Mouse (Mus musculus) thymus, adult 18-20 months (tissue): Measurements from ENCODE around the gene Bcl9.
A peak's percentile ranks its signal among the peaks of the same experiment; 100 is the strongest.

Experiments used
- DNase-seq, 2 experiments: peaks; one replicate each; pipeline ENCODE4 v3.0.0; 2022; ENCODE audit warnings: mixed read lengths in 2 of 2

Gene Bcl9

DNA sequence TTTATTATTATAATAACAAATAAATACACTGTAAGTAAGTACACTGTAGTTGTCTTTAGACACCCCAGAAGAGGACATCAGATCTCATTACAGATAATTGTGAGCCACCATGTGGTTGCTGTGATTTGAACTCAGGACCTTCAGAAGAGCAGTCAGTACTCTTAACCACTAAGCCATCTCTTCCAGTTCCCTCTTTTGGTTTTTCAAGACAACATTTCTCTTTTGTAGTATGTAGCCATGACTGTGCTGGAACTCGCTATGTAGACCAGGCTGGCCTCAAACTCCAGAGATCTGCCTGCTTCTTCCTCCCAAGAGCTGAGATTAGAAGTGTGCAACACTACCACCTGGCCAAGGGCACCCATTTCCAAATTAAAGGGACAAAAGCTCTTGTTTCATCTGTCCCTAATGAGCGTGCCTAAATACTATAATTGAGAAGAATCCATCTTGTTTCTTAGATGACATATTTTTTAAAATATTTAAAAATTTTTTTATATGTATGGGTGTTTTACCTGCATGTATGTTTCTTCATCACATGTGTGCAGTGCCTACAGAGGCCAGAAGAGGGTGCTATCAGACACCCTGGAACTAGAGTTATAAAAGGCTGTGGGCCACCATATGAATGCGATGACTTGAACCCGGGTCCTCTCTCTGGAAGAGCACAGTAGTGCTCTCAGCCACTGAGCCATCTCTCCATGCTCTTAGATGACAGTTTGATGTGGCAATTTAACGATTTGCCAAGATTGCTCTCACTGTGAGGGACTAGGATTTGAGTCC is 66.9 kb downstream of the Bcl9 start:
- DNase-seq: no peak

DNA sequence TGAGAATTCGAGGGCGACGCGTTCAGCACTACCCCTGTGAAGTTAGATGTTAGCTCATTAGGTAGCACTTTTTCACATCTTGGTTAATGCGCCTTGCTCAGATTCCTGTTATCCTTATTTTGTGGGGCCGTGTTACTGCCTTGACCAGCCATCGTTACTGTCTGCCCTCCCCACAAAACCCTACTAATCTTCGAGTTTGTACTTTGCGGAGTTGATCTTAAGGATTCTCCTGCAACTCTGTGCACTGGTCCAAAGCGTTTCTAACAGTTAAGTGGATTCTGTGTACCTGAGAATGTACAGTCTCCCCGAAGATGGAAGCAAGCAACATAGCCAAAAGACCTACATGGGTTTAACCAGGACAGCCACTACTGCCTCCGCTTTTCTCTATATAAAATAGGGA is 69.3 kb downstream of the Bcl9 start:
- no peak for DNase-seq

DNA sequence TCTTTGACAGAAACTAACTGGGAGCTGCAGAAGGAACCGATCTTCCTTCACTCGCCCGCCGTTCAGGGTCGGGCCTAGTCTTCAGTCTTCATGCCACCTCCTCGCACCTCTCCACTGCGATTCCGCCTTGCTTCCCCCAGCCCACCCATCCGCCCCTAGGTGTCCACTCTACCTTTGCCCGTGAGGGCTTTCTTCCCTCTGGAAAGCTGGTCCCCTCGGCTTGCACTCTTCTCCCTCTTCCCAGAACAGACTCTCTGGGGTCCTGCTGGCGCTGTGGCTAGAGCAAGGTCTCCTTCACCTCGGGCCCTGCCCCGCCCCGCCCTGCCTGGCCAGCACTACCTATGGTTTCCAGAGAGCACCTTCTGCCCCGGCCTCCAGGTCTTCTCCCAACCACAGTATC is 69.7 kb downstream of the Bcl9 start:
- DNase-seq: no peak

DNA sequence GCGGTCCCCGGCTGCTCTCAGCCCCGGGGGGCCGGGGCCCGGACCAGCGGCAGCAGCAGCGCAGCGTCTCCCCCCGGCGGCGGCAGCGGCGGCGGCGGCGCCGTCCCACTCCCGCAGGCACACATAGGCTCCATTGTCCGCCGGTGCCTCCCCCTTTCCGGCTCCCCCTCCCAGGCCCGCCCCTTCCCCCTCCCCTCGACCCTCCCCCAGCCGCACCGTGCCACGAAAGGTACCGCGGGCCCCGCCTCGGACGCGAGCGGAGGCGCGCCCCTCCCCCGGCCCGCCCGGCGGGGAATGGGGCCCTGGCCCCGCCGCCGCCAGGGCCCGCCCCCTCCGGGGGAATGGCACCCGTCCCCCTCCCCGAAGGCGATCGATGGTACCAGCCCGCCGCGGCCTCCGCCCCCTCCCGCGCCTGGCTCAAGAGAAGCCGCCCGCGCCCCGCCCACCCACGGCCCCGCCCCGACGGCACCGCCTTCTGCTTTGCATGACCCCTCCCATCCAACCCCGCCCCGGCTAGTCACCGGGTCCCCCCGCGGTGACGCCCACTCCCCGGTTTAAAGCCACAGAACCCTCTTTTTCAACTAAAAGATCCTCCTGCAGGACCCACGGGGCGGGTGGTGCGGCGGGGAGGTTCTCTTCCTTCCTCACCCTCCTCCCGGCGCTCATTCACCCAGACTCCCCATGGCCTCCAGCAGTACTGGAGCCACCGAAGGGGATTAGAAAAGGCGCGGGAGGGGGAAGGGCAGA is 70.3 kb downstream of the Bcl9 start:
- DNase-seq: peak; percentile 94 to 96

DNA sequence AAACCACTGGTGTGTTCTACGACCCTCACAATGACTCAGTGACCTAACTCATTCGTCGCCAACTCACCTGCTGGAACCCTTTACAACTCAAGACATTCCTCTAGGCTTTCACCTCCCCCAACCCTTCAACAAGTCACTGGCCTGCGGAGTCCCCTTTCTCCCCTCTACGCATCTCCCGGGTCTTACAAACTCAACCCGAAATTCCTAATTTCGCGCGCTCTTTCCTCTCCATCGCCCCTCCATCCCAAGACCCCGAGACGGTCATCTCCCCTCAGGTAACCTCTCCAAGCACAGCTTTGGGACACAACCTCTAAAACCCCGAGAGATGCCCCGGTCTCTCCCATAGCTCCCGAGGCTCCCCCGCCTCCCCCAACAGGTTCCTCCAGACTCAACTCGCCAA is 71.0 kb downstream of the Bcl9 start:
- no peak for DNase-seq

DNA sequence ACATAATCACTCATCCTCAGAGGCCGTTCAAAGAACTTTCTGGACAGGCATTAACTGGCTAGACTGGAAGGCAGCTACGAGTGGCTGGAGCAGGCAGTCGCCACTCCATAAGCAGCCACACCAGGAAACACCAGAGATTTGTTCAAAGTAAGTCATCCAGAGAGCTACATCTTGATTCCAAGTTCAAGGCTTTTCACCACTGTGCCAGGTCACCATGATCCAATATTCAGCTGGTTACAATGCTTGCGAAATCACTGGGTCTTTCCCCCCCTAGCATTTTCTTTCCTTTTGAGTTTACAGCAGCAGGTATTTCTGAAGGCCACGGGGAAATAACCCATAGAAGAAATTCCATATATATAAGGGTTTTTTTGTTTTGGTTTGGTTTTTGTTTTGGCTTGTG is 72.5 kb downstream of the Bcl9 start:
- DNase-seq: no peak

DNA sequence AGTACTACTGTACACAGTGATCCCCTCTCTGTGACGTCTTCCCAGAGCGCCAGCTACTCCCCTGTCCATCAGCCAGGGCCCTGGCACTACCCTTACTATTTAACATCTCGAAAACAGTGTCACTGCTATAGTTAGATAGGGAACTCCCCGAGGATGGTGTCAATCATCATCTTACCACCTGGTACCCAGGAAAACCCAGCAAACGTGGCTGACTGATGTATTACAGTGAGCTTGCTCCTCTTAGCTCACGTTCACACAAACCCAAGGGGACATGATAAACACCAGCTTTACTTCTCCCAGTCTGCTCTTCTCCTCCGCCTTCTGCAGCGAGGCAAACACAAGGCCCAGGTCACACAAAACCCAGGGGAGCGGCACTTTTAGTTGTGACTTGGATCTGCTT is 74.5 kb downstream of the Bcl9 start:
- DNase-seq: no peak

DNA sequence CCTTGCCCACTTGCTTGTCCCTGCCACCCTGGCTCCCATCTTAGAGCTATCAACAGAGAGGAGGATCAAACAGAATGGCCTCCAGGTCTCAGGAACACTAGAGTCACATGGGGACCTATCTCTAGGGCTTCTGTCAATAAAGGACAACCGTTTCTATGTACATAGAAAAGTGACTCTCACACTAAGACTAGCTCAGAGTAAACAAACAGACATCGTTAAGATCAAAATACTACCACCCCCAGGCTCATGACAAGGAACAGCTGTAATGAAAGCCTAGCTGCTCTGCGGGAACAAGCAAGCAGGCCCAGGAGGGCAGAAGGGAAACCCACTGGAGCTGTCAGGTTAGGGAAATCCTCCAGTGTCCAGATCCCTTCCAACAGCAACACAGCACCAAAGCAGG is 82.2 kb downstream of the Bcl9 start:
- DNase-seq: no peak

DNA sequence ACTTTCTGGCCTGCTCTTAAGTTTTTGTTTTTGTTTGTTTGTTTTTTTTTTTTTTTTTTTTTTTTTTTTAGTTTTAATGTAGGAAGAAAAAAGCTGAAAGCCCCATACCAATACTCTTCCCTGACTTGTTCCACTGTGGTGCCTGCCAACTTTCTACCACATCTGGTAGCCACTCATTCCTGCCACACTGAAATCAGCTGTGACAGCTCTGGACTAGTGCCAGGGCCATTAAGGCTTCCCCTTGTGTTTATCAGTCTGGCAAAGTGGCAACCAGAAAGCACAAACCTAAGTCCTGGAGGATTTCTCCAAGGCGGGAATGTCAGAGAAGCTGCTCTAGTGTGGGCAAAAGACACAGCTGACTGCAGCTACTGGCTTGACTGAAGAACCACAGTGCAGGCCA is 83.3 kb downstream of the Bcl9 start:
- no peak for DNase-seq

DNA sequence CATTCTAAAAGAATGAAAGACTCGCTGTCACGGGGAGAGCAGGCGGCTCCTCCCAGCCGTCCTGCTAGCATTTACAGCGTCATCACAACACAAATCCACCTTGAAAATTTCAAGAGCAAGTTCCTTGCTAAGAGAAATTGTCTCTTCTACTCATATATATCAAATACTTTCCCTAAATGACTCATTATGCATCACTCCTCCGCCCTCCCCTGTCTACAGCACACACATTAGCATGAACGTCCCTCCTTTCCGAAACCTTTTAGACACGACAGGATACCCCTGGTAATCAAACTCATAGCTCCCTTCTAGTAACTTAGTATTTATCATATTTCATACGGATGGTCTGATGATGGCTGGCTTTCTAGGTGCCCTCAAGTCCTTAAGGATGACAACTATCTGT is 83.8 kb downstream of the Bcl9 start:
- DNase-seq: no peak

DNA sequence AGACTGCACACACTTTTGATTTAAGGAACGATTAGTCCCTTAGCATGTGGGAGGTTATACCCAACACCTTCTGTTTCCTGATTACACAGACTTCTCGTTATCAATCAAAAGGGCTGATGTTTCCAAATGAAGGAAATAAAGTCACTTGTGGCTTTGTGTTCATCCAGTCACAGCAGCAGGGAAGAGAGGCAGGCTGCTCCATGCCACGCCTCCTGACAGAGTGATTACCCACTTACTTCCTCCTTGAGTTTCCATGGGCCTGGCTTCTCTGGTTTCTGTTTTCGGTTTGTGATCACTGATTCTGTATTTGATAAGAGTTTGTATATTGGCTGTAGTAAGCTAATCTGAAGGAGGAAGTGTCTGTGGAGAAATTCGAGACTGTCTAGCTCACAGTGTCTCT is 86.5 kb downstream of the Bcl9 start:
- no peak for DNase-seq

DNA sequence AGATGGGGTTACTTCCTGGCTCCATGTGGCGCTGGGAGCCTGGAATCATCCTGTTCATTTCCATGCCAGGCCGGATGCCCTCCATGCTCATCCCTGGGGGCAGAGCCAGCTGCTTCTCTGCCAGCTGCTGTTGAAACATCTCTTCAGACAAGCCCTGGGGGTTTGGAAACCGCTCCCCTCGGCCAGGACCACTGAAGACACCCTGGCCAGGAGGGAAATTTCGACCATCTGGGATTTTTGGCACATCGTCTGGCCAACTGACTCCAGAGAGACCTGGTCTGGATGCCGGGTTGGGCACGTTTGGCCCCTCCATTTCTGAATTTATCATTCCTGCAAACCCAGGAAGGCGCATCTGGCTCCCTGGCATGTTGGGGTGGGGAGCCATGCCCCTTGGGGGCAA is 88.4 kb downstream of the Bcl9 start:
- DNase-seq: no peak

DNA sequence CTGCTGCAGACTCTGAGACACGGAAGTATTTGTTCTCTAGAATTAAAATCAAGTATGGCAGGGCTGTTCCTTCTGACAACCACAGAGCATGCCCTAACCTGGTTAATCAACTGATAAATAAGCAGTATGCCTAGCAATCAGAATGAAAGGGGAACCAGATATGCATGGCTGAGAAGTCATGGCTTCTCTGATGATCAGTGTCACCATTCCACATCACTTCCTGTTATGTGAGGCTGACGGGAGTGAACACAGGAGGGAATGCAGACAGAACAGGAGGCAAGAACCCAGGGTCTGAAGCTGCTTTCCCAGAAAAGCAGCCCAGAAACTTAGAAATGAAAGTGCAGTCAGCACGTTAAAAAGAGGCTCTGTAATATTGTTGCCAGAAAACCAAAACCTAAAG is 91.2 kb downstream of the Bcl9 start:
- DNase-seq: no peak

DNA sequence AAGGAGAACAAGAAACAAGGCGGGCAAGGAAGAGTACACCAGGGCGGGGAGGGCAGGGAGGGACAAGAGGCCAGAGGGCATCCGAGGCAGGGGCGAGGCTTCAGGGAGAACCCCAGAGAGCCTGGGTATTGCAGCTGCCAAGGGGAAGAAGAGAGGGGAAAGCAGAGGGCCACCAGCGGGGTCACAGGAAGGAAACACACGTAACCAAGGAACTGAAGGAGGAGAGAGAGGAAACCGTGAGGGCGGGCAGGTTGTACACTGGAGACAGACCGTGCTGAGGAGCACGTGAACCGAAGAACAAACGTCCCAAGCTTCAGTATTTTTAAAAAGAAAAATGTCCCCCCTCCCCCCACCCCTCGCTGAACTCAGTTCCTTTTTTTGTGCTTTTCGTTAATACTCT is 93.8 kb downstream of the Bcl9 start:
- peak; percentile 28 to 36 for DNase-seq

DNA sequence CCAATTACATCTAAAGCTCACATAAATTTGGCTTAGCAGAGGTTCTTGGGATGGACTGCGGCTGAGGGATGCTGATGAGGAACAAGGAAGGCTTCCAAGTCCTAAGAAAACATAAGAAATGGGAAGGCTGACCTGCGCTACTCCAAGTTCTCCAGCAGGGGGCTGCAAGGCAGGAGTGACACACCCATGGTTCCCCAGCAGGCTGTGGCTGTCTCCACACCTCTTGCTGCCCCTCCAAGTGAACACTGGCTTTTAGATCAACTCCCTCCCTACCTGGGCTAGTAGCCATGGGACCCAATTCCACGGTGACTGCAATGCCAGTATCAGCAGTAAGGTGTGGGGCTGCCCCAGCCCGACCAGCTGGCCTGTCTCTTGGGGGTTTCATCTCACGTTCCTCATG is 95.8 kb downstream of the Bcl9 start:
- peak in 1 of 2 experiments; percentile 28 for DNase-seq

DNA sequence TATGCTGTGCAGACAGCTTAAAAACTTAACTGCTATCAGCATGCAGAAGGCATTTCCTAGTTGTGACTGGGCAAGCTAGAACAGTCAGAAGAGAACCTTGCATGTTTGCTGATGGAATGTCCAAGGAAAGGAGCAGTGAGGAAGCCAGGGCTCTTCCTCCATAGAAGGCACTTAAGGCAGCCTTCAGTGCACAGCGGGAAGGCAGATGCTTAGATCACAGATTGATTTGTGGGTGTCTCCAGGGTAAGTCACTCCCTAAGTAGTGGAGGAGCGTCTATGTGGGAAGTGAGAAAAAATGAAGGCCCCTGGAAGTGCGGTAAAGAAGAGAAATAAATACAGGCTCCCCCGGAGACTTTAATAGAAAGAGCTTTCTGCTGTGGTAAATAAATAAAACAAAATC is 98.5 kb downstream of the Bcl9 start:
- no peak for DNase-seq

DNA sequence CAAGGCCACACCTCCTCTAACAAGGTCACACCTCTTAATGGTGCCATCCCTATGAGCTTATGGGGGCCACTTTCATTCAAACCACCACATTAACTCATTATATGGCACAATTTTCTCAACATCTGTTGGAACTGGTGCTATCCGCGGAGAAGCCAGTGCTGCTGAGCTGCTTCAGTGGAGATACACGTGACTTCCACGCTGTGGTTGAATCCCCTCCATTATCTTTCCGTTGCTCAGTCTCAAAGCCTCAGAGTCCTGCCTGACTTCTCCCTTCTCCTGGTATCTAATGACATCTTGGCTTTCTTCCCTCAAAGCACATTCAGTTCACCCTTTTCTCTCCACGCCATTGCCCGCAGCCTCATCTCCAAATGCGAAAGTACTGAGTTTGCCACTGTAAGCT is 101.1 kb downstream of the Bcl9 start:
- DNase-seq: no peak

DNA sequence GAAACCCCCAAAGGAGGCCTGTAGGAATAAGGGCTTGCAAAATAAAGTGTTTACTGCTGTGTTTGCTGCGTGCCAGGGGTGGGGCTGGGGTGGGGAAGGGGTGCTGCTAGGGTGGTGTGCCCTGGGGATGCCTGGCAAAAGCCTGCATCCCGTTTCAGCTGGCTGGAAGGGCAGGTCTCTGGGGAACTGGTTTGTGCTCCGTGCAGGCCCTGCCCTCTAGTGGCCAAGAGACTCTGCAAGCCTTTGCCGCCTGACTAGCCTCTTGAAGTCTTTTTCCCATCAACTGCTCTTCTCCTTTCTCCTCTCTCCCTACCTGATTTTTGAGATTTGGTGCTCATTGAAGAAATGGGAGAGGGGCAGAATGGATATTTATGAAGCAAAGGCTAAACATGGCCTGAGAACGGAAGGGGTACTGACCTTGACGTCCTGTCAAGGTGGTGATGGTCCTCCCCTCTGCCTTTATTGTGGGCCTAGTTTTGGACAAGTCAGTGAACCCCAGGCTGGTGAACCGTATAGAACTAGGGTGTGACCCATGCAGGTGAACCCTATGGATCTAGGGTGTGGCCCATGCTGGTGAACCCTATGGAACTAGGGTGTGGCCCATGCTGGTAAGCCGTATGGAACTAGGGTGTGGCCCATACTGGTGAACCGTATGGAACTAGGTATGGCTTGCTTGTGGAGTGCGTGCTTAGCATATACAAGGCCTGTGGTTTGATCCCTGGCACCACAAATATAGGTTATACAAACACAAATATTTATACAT is 112.4 kb downstream of the Bcl9 start:
- no peak for DNase-seq

DNA sequence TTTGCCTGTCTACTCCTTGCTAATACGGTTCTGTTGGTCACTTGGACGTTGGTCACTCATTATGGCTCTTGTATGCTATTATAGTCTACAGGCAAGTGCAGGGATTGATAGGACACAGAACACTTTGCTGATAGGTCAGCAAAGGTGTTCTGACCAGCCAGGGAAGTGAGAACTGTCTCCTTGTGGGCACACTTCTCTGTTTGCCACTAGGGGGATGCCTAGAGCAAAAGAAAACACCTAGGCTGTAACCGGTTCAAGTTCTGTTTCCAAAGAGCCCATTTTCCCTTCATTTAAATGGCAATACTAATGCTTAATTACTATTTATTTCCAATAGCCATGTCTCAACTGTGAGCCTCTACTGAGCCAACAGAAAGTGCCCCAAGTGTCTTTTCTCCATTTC is 113.9 kb downstream of the Bcl9 start:
- no peak for DNase-seq

DNA sequence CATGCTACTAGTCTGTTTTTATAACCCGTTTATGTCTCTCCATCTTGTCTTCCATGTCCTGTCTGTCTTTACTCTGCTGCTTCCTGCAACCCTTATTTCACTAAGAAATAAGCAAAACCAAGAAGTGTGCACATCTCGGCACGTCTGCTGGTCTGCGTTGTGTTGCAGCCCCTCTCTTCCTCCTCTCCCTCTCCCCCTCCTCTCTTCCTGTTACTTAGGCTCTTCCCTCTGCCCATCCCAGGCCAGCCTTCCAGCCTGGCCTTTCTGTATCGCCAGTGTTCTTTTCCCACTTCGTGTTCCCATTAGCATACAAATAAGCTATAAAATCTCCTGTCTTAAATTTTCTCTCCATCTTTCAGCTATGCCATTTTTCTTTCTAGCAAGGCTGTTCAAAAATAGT is 117.2 kb downstream of the Bcl9 start:
- DNase-seq: no peak

DNA sequence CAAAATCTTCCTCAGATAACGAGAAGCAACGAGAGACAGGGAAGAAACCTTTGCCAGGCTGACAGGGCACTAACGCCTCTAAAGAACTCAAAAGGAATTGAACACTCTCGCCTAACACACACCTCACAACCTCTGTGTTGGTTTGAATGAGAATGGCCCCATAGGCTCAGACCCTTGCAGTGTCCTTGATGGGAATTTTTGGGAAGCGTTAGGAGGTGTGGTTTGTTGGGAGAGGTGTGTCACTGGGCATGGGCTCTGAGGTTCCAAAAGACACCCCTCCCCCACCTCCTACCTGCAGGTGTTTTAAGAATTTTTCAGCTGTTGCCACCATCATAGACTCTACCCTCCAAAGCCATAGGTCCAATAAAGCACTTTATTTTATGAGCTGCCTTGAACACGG is 118.8 kb downstream of the Bcl9 start:
- DNase-seq: no peak

DNA sequence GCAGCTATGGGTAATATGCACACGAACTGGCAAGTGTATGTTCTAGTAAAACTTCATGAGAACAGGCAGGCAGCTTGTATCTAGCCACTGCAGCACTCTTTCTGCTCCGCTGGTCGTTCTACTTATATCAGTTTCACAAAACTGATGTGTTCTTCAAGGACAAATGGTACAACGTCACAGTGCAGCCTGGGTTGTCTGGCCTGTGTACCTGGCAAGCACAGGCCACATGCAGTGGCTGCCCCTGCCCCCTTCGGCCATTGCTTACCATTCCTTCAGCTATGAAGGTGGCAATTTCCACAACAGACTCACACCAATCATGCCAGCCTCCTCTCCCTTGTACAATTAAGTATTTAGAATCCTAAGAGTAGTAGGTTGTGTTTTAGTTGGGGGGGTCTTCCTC is 125.1 kb downstream of the Bcl9 start:
- DNase-seq: no peak

DNA sequence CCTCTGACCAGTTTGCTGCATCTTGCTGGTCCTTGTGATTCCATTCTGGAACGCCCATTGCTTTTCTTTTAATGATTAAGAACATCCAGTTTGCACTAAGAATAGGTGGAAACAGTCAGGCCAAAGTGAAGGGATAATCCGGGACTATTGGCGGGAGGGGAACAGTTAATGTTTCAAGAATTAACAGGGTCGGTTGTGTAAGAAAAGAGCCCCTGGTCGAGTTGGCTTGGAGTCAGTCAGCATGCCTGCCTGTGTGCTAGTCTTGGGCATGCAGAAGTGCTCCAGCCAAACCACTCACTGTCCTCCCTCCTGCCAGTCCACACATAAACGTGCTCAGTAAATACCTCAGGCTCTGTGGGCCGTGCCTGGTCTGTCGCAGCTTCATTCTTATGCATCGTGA is 125.5 kb downstream of the Bcl9 start:
- DNase-seq: no peak

DNA sequence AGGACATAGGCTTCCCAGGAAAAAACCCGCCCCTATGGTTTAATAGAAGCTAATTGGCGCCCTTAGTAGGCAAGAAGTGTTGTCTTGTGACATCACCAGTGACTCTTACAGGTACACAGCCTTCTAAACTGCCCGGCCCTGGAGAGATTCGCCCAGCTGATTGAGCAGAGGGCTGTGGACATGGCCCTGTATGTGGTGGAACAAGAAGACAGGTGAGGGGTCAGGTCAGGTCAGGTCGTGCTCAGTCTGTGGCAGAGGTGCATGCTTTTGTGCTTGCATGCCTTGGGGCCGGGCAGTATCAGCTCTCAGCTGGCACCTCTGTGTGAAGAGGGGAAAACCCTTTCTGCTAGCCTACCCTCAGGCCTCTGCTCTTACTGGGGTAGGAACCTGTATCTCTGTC is 126.2 kb downstream of the Bcl9 start:
- DNase-seq: no peak
